Mouse (Mus musculus): Measurements from ENCODE around the gene Necab3.
A peak's percentile ranks its signal among the peaks of the same experiment; 100 is the strongest.

Gene Necab3

DNA sequence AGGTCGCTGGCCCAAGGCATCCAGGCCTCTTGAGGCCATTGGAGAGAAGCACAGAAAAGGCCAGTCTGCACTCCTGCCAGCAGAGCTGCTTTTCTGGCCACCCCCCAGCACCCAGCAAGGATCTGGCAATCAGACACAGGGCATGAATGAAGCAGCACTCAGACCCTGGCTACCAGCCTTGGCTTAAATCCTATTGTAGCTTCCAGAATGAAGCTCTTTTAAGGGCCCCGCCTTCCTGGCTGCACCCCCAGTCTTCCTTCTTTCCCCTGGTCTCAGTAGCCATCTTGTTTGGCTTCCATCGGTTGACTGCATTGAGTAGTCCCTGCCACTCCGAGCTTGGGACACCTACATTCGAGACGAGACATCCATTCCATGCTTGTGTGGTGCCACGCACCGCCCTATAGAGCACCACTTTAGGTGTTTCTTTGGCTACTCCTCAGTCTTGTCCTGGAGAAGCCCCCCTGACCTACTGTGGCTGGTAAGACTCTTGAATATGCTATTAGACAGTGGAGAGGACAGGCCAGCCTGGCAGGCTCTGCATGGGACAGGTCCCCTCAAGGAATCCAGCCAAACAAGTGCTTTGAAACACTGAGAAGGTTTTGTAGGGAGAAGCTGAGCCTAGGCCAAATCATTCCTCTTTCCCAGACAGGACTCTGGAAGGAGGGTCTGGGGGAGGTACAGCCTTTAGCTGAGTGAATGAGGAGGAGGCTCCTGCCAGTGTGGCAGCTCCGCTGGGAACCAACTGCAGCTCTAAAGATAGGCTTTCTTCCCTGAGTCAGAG, 14.9 kb downstream of the Necab3 start:
- peak; percentile 56 for ATAC-seq (ENCODE audit: low TSS enrichment)

- no peak for ATAC-seq (ENCODE audit: low TSS enrichment)
These were observed 17.1 kb downstream of the Necab3 start for GRCm38 (mm10) chr2:154541630-154542029.

GRCm38 (mm10) chr2:154539720-154540119, 19.0 kb downstream of the Necab3 start:
- peak; percentile 26; the same call in 1 of the 2 replicates for ATAC-seq (ENCODE audit: low TSS enrichment)

- ATAC-seq (ENCODE audit: low TSS enrichment) = peak; percentile 5; the same call in 1 of the 2 replicates
These were observed 20.0 kb downstream of the Necab3 start for GRCm38 (mm10) chr2:154538710-154539109.

- peak; percentile 56 for ATAC-seq (ENCODE audit: low TSS enrichment)
These were observed 20.4 kb downstream of the Necab3 start for GRCm38 (mm10) chr2:154538310-154538709.

GRCm38 (mm10) chr2:154534704-154535270, 23.9 kb downstream of the Necab3 start:
- no peak for ATAC-seq (ENCODE audit: low TSS enrichment)

DNA sequence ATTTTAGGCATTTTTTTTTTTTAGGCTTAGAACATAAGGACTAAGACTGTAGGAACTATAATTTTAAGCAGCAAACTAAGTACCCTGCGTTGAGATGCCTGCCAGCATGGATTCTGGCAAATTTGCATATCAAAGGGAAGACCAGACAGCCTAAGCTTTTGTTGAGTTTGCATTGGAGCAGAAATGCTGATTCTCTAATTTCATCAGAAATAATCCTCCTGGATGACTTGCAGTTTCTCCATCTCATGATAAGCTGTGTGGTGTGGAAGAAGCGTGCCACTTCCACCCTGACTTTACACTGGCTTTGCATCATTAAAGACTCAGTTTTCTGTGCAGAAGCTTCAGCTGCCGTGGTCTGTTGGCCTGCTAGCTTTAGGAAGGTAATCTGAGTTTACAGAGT, 25.8 kb downstream of the Necab3 start:
- ATAC-seq (ENCODE audit: low TSS enrichment) = 0 out of 2 replicates have a peak, but pooled peaks have one; percentile 14

DNA sequence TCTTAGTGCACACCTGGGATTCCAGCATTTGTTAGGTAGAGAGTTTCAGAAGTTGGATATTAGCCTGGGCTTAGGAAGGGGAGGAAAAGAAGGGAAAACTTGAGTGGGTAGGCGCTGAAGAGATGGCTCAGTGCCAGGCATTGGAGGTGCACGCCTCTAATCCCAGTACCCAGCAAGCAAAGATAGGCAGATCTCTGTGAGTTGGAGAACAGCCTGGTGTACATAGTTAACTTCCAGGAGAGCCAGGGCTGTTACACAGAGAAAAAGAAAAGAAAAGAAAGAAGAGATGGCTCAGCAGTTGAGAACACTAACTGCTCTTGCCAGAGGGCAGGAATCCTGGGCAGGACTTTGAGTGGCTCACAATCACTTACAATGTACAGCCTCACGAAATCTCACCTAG, 32.2 kb downstream of the Necab3 start:
- ATAC-seq (ENCODE audit: low TSS enrichment) = no peak

DNA sequence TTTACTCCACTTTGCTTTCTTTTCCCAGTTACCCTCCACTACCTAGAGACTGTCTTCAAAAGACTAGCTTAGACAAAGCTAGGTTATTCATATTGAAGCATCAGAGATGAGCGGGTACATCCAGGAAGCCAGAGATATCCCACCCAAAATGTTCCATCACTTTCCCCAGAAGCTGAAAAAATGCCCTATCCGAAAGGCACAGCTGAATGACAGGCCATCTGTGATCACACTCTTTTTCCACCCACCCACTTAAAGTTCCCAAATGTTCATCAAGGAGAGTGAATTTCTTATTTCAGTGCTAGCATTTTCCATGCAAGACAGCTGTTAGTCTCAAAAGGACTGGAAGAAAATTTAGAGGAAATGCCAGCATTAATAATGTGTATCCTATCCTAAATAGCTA, 33.4 kb downstream of the Necab3 start:
- peak; percentile 88 for ATAC-seq (ENCODE audit: low TSS enrichment)

DNA sequence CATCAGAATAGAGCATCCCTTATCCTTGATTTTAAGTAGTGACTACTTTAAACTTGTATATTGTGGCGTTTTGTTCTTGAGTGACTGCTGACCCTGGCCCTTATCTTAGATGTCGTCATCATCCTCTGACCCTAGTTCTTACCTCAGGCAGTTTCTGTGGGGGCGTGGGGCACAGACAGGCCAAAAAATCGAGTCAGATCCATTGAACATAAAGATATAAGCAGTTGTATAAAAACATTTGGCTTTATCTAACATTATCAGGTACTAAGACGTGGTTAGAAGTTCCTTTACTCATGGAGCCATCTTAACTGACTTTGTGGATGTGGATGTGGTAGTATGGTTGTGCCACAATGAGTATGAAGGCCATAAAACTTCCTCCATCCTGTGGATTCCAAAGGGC, 36.4 kb downstream of the Necab3 start:
- ATAC-seq (ENCODE audit: low TSS enrichment) = no peak

GRCm38 (mm10) chr2:154521449-154521848, 37.2 kb downstream of the Necab3 start:
- ATAC-seq (ENCODE audit: low TSS enrichment) = no peak

GRCm38 (mm10) chr2:154517424-154517823, 41.3 kb downstream of the Necab3 start:
- ATAC-seq (ENCODE audit: low TSS enrichment) = peak; percentile 92

DNA sequence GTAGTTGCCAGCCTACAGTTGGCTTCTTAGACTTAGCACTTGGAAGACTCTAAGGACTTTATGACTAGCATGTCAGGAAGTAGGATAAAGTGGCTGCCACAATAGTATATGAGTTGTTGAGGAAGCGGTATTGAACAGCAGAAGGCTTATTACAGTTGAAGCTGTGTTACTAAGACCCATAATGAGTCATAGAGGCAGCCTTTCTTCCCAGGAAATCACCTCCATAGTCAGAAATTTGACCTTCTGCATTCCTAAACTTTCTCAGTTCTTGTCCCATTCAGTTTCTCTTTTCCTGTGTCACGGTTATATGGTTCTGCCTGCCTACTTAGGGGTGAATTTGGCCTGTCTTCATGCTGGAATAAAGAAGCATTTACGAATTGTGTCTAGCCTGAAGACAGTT, 41.7 kb downstream of the Necab3 start:
- no peak; the same call in 1 of the 2 replicates for ATAC-seq (ENCODE audit: low TSS enrichment)

- no peak for ATAC-seq (ENCODE audit: low TSS enrichment)
These were observed 48.5 kb downstream of the Necab3 start for GRCm38 (mm10) chr2:154510141-154510540.

DNA sequence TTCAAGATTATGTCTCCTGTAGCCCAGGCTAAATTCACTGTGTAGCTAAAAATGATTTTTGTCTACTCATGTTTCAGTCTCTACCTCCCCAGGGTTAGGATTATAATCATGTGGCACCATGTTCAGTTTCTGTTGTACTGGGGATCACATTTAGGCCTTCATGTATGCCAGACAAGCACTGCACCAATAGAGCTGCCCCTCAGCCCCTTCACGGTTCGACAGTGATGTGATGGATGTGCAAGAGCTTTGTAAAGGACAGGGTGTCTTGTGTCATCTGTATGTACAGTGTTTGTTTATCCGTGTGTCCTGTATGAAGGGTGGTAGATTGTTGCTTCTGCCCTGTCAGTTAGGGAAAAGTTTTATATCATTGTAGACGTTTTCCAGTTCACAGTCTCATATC, 50.2 kb downstream of the Necab3 start:
- ATAC-seq (ENCODE audit: low TSS enrichment) = no peak

- ATAC-seq (ENCODE audit: low TSS enrichment) = peak; percentile 71
These were observed 51.0 kb downstream of the Necab3 start for GRCm38 (mm10) chr2:154507566-154508283.

GRCm38 (mm10) chr2:154507076-154507475, 51.6 kb downstream of the Necab3 start:
- ATAC-seq (ENCODE audit: low TSS enrichment) = no peak

GRCm38 (mm10) chr2:154500758-154501157, 57.9 kb downstream of the Necab3 start:
- peak; percentile 86 for ATAC-seq (ENCODE audit: low TSS enrichment)

DNA sequence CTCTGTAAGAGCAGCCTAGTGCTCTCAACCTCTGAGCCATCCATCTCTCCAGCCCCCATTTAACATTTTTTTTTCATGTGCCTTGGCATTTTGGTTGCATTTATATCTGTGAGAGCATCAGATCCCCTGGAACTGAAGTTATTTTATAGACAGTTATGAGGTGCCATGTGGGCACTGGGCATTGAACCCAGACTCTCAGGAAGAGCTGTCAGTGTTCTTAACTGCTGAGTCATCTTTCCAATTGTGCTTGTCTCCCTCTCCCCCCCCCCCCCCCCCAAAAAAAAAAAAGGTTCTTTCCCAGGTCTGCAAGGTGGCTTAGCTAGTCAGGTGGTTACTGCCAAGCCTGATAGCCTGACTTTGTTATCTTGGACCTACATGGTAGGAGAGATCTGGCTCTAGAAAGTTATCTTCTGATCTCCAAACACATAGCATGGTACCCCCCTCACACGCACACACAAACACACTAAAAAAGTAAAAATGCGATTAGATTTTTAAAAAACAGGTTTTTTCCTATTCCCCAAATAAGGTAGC, 58.9 kb downstream of the Necab3 start:
- no peak for ATAC-seq (ENCODE audit: low TSS enrichment)

DNA sequence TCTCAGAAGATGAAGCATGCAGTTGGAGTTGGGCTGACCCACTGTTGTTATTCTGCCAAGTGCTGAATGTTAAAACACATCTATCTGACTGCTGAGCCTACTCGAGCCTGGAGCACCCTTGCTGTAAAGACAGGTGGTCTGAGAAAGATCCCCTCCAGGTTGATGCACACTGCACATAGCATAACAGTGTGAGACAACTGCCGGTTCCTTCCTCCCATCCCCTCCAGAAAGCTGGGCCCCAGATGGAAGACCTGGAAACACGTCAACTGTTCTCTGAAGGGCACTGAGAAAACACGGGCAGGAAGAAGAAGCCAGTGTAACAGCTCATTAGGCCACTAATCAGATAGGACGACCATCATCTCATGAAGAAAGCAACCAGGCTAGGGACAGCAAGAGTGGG, 60.1 kb downstream of the Necab3 start:
- ATAC-seq (ENCODE audit: low TSS enrichment) = no peak

DNA sequence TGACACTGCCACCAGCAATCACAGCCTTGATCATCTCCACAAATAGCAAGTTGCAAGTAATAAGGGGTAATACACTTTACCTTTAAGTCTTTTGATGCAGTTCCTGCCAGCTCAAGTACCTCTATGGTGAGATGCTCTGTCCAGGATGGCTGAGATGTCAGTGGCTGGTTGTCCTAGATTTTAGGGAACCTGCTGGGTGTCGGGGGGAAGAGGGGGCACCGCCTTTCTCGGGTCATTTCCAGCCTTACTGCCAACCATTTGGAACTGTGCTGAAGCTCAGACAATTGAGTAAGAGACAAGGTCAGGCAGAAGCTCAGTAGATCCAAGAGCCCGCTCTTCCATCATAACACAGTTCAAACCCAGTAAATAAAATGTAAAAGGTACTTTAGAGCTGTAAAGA, 63.7 kb downstream of the Necab3 start:
- ATAC-seq (ENCODE audit: low TSS enrichment) = no peak

Measured in frontal cortex, adult (tissue).